Mouse (Mus musculus): Measurements from ENCODE around the gene Bbip1. TPM values are rescaled to one million over a fixed set of nuclear protein-coding genes. Genes with fewer than 3 reads are reported as not detected.

The Bbip1 gene
- total and polyA plus RNA-seq, 3 experiments, result 71.3 to 75.9 TPM; not detected in 1

- TF ChIP-seq BHLHE40 (IDR thresholded peaks at IDR 0.05; ENCODE audit: borderline replicate concordance, low read depth, low read length), result peak; percentile 43; the same call in 1 of the 2 replicates
- 0 out of 2 replicates have a peak, but pooled peaks have one; percentile 14 for TF ChIP-seq ELF1 (IDR thresholded peaks at IDR 0.05; ENCODE audit: low read depth, low read length)
- TF ChIP-seq MAFK (IDR thresholded peaks at IDR 0.05; ENCODE audit: borderline replicate concordance, low read depth, low read length), result no peak
- peak; percentile 97 for TF ChIP-seq SIN3A (IDR thresholded peaks at IDR 0.05; ENCODE audit: low read length)
- peak; percentile 44; the same call in 1 of the 2 replicates for TF ChIP-seq NELFE (IDR thresholded peaks at IDR 0.05; ENCODE audit: low read depth, low read length)
These were observed 40.7 kb downstream of the Bbip1 start (continued) for GRCm38 (mm10) chr19:53903507-53904321.

GRCm38 (mm10) chr19:53902739-53903487 lies 41.5 kb downstream of the Bbip1 start:
- peak overlapping the region; percentile 68 to 96 for H3K4me3 ChIP-seq (ENCODE audit: control insufficient read depth in 1 of 2, insufficient read depth in 1 of 2, low read depth in 2 of 2, low read length in 2 of 2)
- TF ChIP-seq ETS1 (IDR thresholded peaks at IDR 0.05; ENCODE audit: low read depth, low read length), result peak; percentile 46
- peak; percentile 79; the same call in 1 of the 2 replicates for TF ChIP-seq CHD2 (IDR thresholded peaks at IDR 0.05; ENCODE audit: low read length)
- peak; percentile 54 for TF ChIP-seq HCFC1 (IDR thresholded peaks at IDR 0.05; ENCODE audit: low read depth, low read length)
- peak; percentile 79; the same call in 1 of the 2 replicates for TF ChIP-seq MAZ (IDR thresholded peaks at IDR 0.05; ENCODE audit: low read depth, low read length)
- TF ChIP-seq RCOR1 (IDR thresholded peaks at IDR 0.05; ENCODE audit: low read depth, low read length), result no peak
- 0 out of 4 replicates have a peak, but pooled peaks of 1 of the 2 experiments have one; percentile 29 for TF ChIP-seq USF2 (IDR thresholded peaks at IDR 0.05; ENCODE audit: borderline replicate concordance in 1 of 2, insufficient read depth in 1 of 2, low read depth in 1 of 2, low read length in 2 of 2)
- TF ChIP-seq MYC (IDR thresholded peaks at IDR 0.05; ENCODE audit: low read depth, low read length), result peak; percentile 98
- peak; percentile 81 for TF ChIP-seq NELFE (IDR thresholded peaks at IDR 0.05; ENCODE audit: low read depth, low read length)
- TF ChIP-seq USF1 (IDR thresholded peaks at IDR 0.05; ENCODE audit: low read depth, low read length), result peak; percentile 86
- peak; percentile 82 for TF ChIP-seq SIN3A (IDR thresholded peaks at IDR 0.05; ENCODE audit: low read length)
- peak; percentile 94 for TF ChIP-seq MXI1 (IDR thresholded peaks at IDR 0.05; ENCODE audit: low read depth, low read length)
- TF ChIP-seq ZC3H11A (IDR thresholded peaks at IDR 0.05; ENCODE audit: low read depth, low read length), result no peak; the same call in none of the 2 replicates
- peak; percentile 12; the same call in 1 of the 2 replicates for TF ChIP-seq SMC3 (IDR thresholded peaks at IDR 0.05; ENCODE audit: low read depth, low read length)
- peak; percentile 73; the same call in 1 of the 2 replicates for TF ChIP-seq POLR2AphosphoS2 (IDR thresholded peaks at IDR 0.05; ENCODE audit: low read length)
- TF ChIP-seq TCF12 (IDR thresholded peaks at IDR 0.05; ENCODE audit: low read depth, low read length), result peak; percentile 4; the same call in 1 of the 2 replicates
- TF ChIP-seq MYB (IDR thresholded peaks at IDR 0.05; ENCODE audit: low read depth, low read length), result no peak
- TF ChIP-seq CHD1 (IDR thresholded peaks at IDR 0.05; ENCODE audit: low read depth, low read length), result 0 out of 2 replicates have a peak, but pooled peaks have one; percentile 69
- TF ChIP-seq NRF1 (IDR thresholded peaks at IDR 0.05; ENCODE audit: insufficient read depth, low read depth, low read length, poor library complexity, severe bottlenecking), result peak; percentile 81
- peak; percentile 62 for TF ChIP-seq ELF1 (IDR thresholded peaks at IDR 0.05; ENCODE audit: low read depth, low read length)
- TF ChIP-seq KAT2A (conservative IDR thresholded peaks at IDR 0.05; ENCODE audit: low read depth, low read length), result no peak
- TF ChIP-seq TBP (IDR thresholded peaks at IDR 0.05; ENCODE audit: low read depth, low read length), result peak; percentile 66; the same call in 1 of the 2 replicates
- no peak for TF ChIP-seq JUND (IDR thresholded peaks at IDR 0.05; ENCODE audit: low read depth, low read length)
- peak; percentile 58 to 88 for TF ChIP-seq POLR2A (IDR thresholded peaks at IDR 0.05; ENCODE audit: control insufficient read depth in 1 of 2, insufficient read depth in 1 of 2, low read depth in 1 of 2, low read length in 2 of 2, poor library complexity in 1 of 2)
- TF ChIP-seq EP300 (IDR thresholded peaks at IDR 0.05; ENCODE audit: low read depth in 1 of 2, low read length in 2 of 2), result peak; percentile 43 to 47; a peak in 2 of 4 replicates
- TF ChIP-seq BHLHE40 (IDR thresholded peaks at IDR 0.05; ENCODE audit: borderline replicate concordance, low read depth, low read length), result peak; percentile 61; the same call in 1 of the 2 replicates
- TF ChIP-seq MAX (IDR thresholded peaks at IDR 0.05; ENCODE audit: low read length), result peak; percentile 96
- TF ChIP-seq ZNF384 (IDR thresholded peaks at IDR 0.05; ENCODE audit: low read depth, low read length), result no peak
- peak overlapping the region; percentile 82 for H3K9ac ChIP-seq (ENCODE audit: control insufficient read depth, low read depth, low read length, poor library complexity, severe bottlenecking)
- DNase-seq (ENCODE audit: low read depth, low spot score), result peak; percentile 100
- peaks cover 12% of the 10 kb centered on the region for H3K79me2 ChIP-seq (ENCODE audit: control insufficient read depth, insufficient read depth, low read length, poor library complexity)
- H3K36me3 ChIP-seq (ENCODE audit: control insufficient read depth in 1 of 2, insufficient read depth in 2 of 2, low read length in 2 of 2), result peaks cover 0 to 14% of the 10 kb centered on the region in 2 experiments; a peak in 2 of 4 replicates
- H3K4me1 ChIP-seq (ENCODE audit: control insufficient read depth in 1 of 2, insufficient read depth in 2 of 2, low read length in 2 of 2), result peaks cover 13 to 17% of the 10 kb centered on the region in 2 experiments
- no peaks in the 10 kb centered on the region for H3K27me3 ChIP-seq (ENCODE audit: control insufficient read depth in 1 of 2, insufficient read depth in 2 of 2, low read length in 2 of 2)
- H3K27ac ChIP-seq (ENCODE audit: control insufficient read depth, low read depth, low read length), result peak overlapping the region; percentile 88
- no peaks in the 10 kb centered on the region for H3K9me3 ChIP-seq (replicated peaks; ENCODE audit: insufficient read depth, low read length)

All from MEL (cell line).